In genomic region chr5:52360286-52361049, GRCm38 (mm10) we compare ENCODE assay signal across 10 mouse cellular contexts. TPM values are rescaled to one million over a fixed set of nuclear protein-coding genes. Genes with fewer than 3 reads are reported as not detected.
DNase-seq lines count a peak whose midpoint lies in the region; ATAC-seq and TF ChIP-seq lines count a peak whose summit lies in the region.
"Had no signal": no experiment of that assay in that cellular context is flagged by ENCODE, and none has a peak within 500 bp of the region (broad histone marks: within the 10 kb centered on the region; RNA-seq: fewer than 3 reads in every experiment).

No protein-coding gene starts in this region.

- H3K9ac ChIP-seq in liver, adult 2 months (ENCODE audit: low read depth, low read length) = no peak overlapping the region
- H3K9ac ChIP-seq in hindbrain, postnatal 0 days (replicated peaks; ENCODE audit: low read length) = no peak overlapping the region
- H3K9ac ChIP-seq in stomach, embryonic 15.5 days = no peak overlapping the region
- no peak overlapping the region for H3K9ac ChIP-seq in forebrain, embryonic 11.5 days (ENCODE audit: low read length)
- H3K9ac ChIP-seq: limb, embryonic 12.5 days had no signal

- H3K36me3 ChIP-seq in liver, adult 2 months (ENCODE audit: control insufficient read depth, insufficient read depth, low read length) = no peaks in the 10 kb centered on the region
- H3K36me3 ChIP-seq in hindbrain, postnatal 0 days (ENCODE audit: insufficient read depth, low read length) = no peaks in the 10 kb centered on the region
- H3K36me3 ChIP-seq in stomach, embryonic 15.5 days = no peaks in the 10 kb centered on the region
- H3K36me3 ChIP-seq in forebrain, embryonic 11.5 days (ENCODE audit: control insufficient read depth, insufficient read depth, low read length) = no peaks in the 10 kb centered on the region
- H3K36me3 ChIP-seq: limb, embryonic 12.5 days had no signal

- TF ChIP-seq CTCF in liver, adult 2 months (IDR thresholded peaks at IDR 0.05; ENCODE audit: low read depth, low read length) = no peak
- no peak for TF ChIP-seq CTCF in hindbrain, postnatal 0 days (IDR thresholded peaks at IDR 0.05; ENCODE audit: low read depth)
- no peak for TF ChIP-seq CTCF in lung, adult 2 months (IDR thresholded peaks at IDR 0.05; ENCODE audit: insufficient read depth, low read length)

- H3K27ac ChIP-seq in liver, adult 2 months (replicated peaks; ENCODE audit: insufficient read depth, low read depth, low read length) = peak overlapping the region; percentile 74
- no peak overlapping the region; the same call in 1 of the 2 replicates for H3K27ac ChIP-seq in hindbrain, postnatal 0 days
- H3K27ac ChIP-seq in stomach, embryonic 15.5 days = no peak overlapping the region
- H3K27ac ChIP-seq in forebrain, embryonic 11.5 days (ENCODE audit: low read depth, low read length) = no peak overlapping the region
- H3K27ac ChIP-seq: limb, embryonic 12.5 days had no signal

- no peaks in the 10 kb centered on the region for H3K27me3 ChIP-seq in liver, adult 2 months (ENCODE audit: control insufficient read depth, insufficient read depth, low read length)
- no peaks in the 10 kb centered on the region for H3K27me3 ChIP-seq in hindbrain, postnatal 0 days (ENCODE audit: insufficient read depth, low read length)
- no peaks in the 10 kb centered on the region for H3K27me3 ChIP-seq in stomach, embryonic 15.5 days (replicated peaks)
- H3K27me3 ChIP-seq in forebrain, embryonic 11.5 days (ENCODE audit: control insufficient read depth, insufficient read depth, low read length) = no peaks in the 10 kb centered on the region

- H3K4me2 ChIP-seq in hindbrain, postnatal 0 days (ENCODE audit: low read depth, low read length) = peak overlapping the region; percentile 31
- H3K4me2 ChIP-seq in stomach, embryonic 15.5 days = peak overlapping the region; percentile 14; the same call in 1 of the 2 replicates
- H3K4me2 ChIP-seq in forebrain, embryonic 11.5 days (ENCODE audit: low read depth, low read length, severe bottlenecking) = no peak overlapping the region
- H3K4me2 ChIP-seq: limb, embryonic 12.5 days had no signal

- TF ChIP-seq POLR2A in liver, adult 2 months (IDR thresholded peaks at IDR 0.05; ENCODE audit: extremely low read depth, insufficient read depth, low read length) = no peak
- no peak for TF ChIP-seq POLR2A in lung, adult 2 months (IDR thresholded peaks at IDR 0.05; ENCODE audit: borderline replicate concordance, extremely low read depth, low read depth, low read length)

- H3K4me3 ChIP-seq in liver, adult 2 months (ENCODE audit: insufficient read depth, low read depth, low read length) = no peak overlapping the region
- no peak overlapping the region for H3K4me3 ChIP-seq in hindbrain, postnatal 0 days (ENCODE audit: low read length)
- peak overlapping the region; percentile 4 for H3K4me3 ChIP-seq in lung, adult 2 months (replicated peaks; ENCODE audit: extremely low read depth, low read depth, low read length)
- H3K4me3 ChIP-seq in stomach, embryonic 15.5 days (replicated peaks) = no peak overlapping the region
- H3K4me3 ChIP-seq in forebrain, embryonic 11.5 days (ENCODE audit: low read depth, low read length) = no peak overlapping the region
- H3K4me3 ChIP-seq: limb, embryonic 12.5 days had no signal

- no peaks in the 10 kb centered on the region for H3K9me3 ChIP-seq in hindbrain, postnatal 0 days (ENCODE audit: low read length)
- no peaks in the 10 kb centered on the region for H3K9me3 ChIP-seq in stomach, embryonic 15.5 days
- no peaks in the 10 kb centered on the region for H3K9me3 ChIP-seq in forebrain, embryonic 11.5 days (ENCODE audit: control insufficient read depth, low read length)
- H3K9me3 ChIP-seq: limb, embryonic 12.5 days had no signal

- peak; percentile 77 for ATAC-seq in hindbrain, postnatal 0 days
- ATAC-seq in stomach, embryonic 15.5 days (ENCODE audit: insufficient read depth, low FRiP score, low read depth) = no peak
- ATAC-seq in forebrain, embryonic 11.5 days (replicated peaks; ENCODE audit: low FRiP score) = no peak

- no peaks in the 10 kb centered on the region; the same call in 1 of the 2 replicates for H3K4me1 ChIP-seq in liver, adult 2 months (ENCODE audit: control insufficient read depth, insufficient read depth, low read length)
- 0 out of 2 replicates have a peak, but pooled peaks cover 10% of the 10 kb centered on the region for H3K4me1 ChIP-seq in hindbrain, postnatal 0 days (ENCODE audit: insufficient read depth, low read length)
- H3K4me1 ChIP-seq in lung, adult 2 months (ENCODE audit: control insufficient read depth, insufficient read depth, low read length) = peaks cover 10% of the 10 kb centered on the region
- no peaks in the 10 kb centered on the region for H3K4me1 ChIP-seq in stomach, embryonic 15.5 days
- no peaks in the 10 kb centered on the region for H3K4me1 ChIP-seq in forebrain, embryonic 11.5 days (replicated peaks; ENCODE audit: control insufficient read depth, insufficient read depth, low read length)

- no peak for DNase-seq in liver, adult 2 months (ENCODE audit: extremely low read depth, low read depth, low spot score)
- no peak for DNase-seq in liver
- peak; percentile 27 for DNase-seq in hindbrain, postnatal 0 days (ENCODE audit: low spot score)
- no peak for DNase-seq in lung, adult 2 months
- no peak for DNase-seq in cerebellum, adult 18-20 months
- DNase-seq in forebrain, embryonic 11.5 days (ENCODE audit: low spot score) = no peak
- DNase-seq: cerebellum, postnatal 25 days; gastrocnemius, postnatal 10 days had no signal

- H3K79me2 ChIP-seq in liver, adult 2 months (ENCODE audit: control insufficient read depth, insufficient read depth, low read length) = no peaks in the 10 kb centered on the region

- WGBS in liver, adult 2 months = 63% methylated on average over 21 of the region's 21 CpGs
- 48% methylated on average over 21 of the region's 21 CpGs for WGBS in hindbrain, postnatal 0 days
- 44% methylated on average over 21 of the region's 21 CpGs for WGBS in lung, adult 2 months
- 56% methylated on average over 21 of the region's 21 CpGs for WGBS in stomach, embryonic 15.5 days
- WGBS in forebrain, embryonic 11.5 days = 80% methylated on average over 21 of the region's 21 CpGs

RNA-seq across cellular contexts. Expression of gene Sod3, which starts 3.1 kb away (rescaled TPM):
- total RNA-seq in liver, adult 2 months (2014; rRNA removed) = 7.1 and 12.7 TPM in 2 replicates
- 35.5 and 43.0 TPM in 2 replicates for polyA plus RNA-seq in liver, adult 2 months (2012; rRNA removed)
- 3.6 and 4.8 TPM in 2 replicates for total RNA-seq in hindbrain, postnatal 0 days (2014; rRNA removed)
- 6.5 and 6.6 TPM in 2 replicates for polyA plus RNA-seq in hindbrain, postnatal 0 days (2015; fragmentation: Nextera tagmentation; extraction: Ambion mirVana)
- polyA plus RNA-seq in lung, adult 2 months (2012; rRNA removed) = 293 and 326 TPM in 2 replicates
- polyA plus RNA-seq in stomach, embryonic 15.5 days (2015; fragmentation: Nextera tagmentation; extraction: Ambion mirVana) = 2.2 TPM in 2 replicates
- polyA plus RNA-seq in forebrain, embryonic 11.5 days (2014; fragmentation: Nextera tagmentation; extraction: Ambion mirVana) = 0.20 and 0.39 TPM in 2 replicates
- polyA plus RNA-seq: limb, embryonic 12.5 days had no signal
